Mouse (Mus musculus) embryonic facial prominence, embryonic 13.5 days (tissue): ENCODE data around the gene Nat9. TPM values are rescaled to one million over a fixed set of nuclear protein-coding genes. Genes with fewer than 3 reads are reported as not detected.
A peak's percentile ranks its signal among the peaks of the same experiment; 100 is the strongest.

Experiments
- ATAC-seq: fragments of 200-750 bp; cut with Nextera tagmentation; 2 replicates; pipeline ENCODE4 v1.8.0; 2017; ENCODE audit warnings: low read depth; ENCODE audit not compliant: insufficient number of reproducible peaks, insufficient read depth, low FRiP score, low TSS enrichment
- H3K27ac ChIP-seq: fragments of 300-500 bp; sonication (generic); 2 replicates; pipeline ENCODE4 v1.5.1; 2015; ENCODE audit warnings: moderate library complexity, mild to moderate bottlenecking, inconsistent platforms
- H3K27me3 ChIP-seq: fragments of 300-500 bp; sonication (generic); 2 replicates; pipeline ENCODE4 v1.6.1; 2015; ENCODE audit warnings: mild to moderate bottlenecking, inconsistent platforms
- H3K36me3 ChIP-seq: fragments of 300-500 bp; sonication (generic); 2 replicates; pipeline ENCODE4 v1.6.1; 2015; ENCODE audit warnings: mild to moderate bottlenecking, inconsistent platforms
- H3K4me1 ChIP-seq: fragments of 300-500 bp; sonication (generic); 2 replicates; pipeline ENCODE4 v1.6.1; 2015; ENCODE audit warnings: inconsistent platforms
- H3K4me2 ChIP-seq: fragments of 300-500 bp; sonication (generic); 2 replicates; pipeline ENCODE4 v1.6.1; 2015; ENCODE audit warnings: moderate library complexity, mild to moderate bottlenecking, inconsistent platforms
- H3K4me3 ChIP-seq: fragments of 300-500 bp; sonication (generic); 2 replicates; pipeline ENCODE4 v1.5.1; 2015; ENCODE audit warnings: mild to moderate bottlenecking, inconsistent platforms
- H3K9ac ChIP-seq: fragments of 300-500 bp; sonication (generic); 2 replicates; pipeline ENCODE4 v1.6.1; 2015; ENCODE audit warnings: mild to moderate bottlenecking, inconsistent platforms
- H3K9me3 ChIP-seq: fragments of 300-500 bp; sonication (generic); 2 replicates; pipeline ENCODE4 v1.6.1; 2016; ENCODE audit warnings: inconsistent platforms
- WGBS: fragments of 180-500 bp; shearing (Covaris S2); methylation state at CpG from one replicate; pipeline ENCODE4 v1.1.7; 2015; ENCODE audit warnings: mixed read lengths; 5-methylcytosine and 5-hydroxymethylcytosine counted together
- polyA plus RNA-seq: library from polyadenylated mRNA; unstranded; fragments of >200 nt; fragmentation: Nextera tagmentation; extraction: Ambion mirVana; gene quantifications from 2 replicates; pipeline ENCODE4 v1.2.1, GENCODE M21; 2015

Nat9 gene
- polyA plus RNA-seq, 1 experiment from 2014 or later, result 23.9 TPM

GRCm38 (mm10) chr11:115226811-115227491 is 39.3 kb upstream of the Nat9 start:
- H3K27ac ChIP-seq, result no peak overlapping the region
- H3K4me3 ChIP-seq, result no peak overlapping the region
- peaks cover 37% of the 10 kb centered on the region for H3K4me1 ChIP-seq
- H3K4me2 ChIP-seq, result no peak overlapping the region
- ATAC-seq, result no peak
- 0 out of 2 replicates have a peak overlapping the region, but pooled peaks have one; percentile 36 for H3K9ac ChIP-seq
- H3K9me3 ChIP-seq, result no peaks in the 10 kb centered on the region
- WGBS, result 40% methylated on average over 14 of the region's 14 CpGs
- H3K36me3 ChIP-seq, result no peaks in the 10 kb centered on the region; the same call in 1 of the 2 replicates
- H3K27me3 ChIP-seq, result peaks cover 6% of the 10 kb centered on the region; the same call in 1 of the 2 replicates

DNA sequence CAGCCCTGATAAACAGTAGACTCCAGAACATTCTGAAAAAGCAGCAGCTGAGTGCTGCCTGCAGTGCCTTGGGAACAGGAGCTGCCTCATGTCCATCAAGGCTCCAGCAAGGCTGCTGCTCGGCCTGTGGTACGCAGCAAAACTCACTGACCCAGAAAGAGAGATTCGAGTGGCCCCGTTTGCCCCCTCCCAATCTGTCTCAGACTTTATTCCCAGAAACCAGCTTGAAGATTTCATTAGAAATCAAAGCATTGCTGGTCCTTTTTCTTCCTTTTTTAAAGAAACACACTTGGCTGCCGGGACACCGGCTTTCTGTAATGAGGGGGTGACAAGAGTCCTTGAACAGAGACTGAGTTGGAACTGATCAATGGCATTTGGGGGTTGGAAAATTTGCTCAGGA is 37.6 kb upstream of the Nat9 start:
- peaks cover 6% of the 10 kb centered on the region; the same call in 1 of the 2 replicates for H3K27me3 ChIP-seq
- H3K4me1 ChIP-seq, result peaks cover 32% of the 10 kb centered on the region
- H3K9ac ChIP-seq, result no peak overlapping the region
- H3K36me3 ChIP-seq, result no peaks in the 10 kb centered on the region; the same call in 1 of the 2 replicates
- WGBS, result 66% methylated on average over 6 of the region's 6 CpGs
- no peak overlapping the region for H3K4me2 ChIP-seq
- H3K4me3 ChIP-seq, result no peak overlapping the region
- no peaks in the 10 kb centered on the region for H3K9me3 ChIP-seq
- H3K27ac ChIP-seq, result no peak overlapping the region
- no peak for ATAC-seq

DNA sequence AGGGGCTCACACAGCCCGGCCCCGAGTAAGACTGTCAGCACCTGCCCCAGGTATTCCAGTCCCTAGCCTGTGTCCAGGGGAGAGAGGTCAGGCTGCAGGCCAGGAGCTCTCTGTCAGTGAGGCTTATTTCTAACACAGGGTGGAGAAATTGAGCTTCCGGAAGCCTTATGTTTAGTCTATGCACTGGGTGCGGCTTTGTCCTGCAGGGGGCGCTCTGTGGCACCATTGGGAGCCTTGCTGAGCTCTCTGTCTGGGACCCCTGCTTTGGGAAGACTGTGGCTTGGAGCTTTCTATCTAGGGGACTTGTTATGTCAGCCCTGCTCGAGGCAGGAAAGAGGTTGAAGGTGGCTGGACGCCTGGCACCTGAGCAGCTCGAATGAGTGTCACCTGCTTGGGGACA is 37.2 kb upstream of the Nat9 start:
- Histone ChIP-seq H3K27me3 (peaks cover 3% of the 10 kb centered on the region; the same call in 1 of the 2 replicates), H3K27ac (no peak overlapping the region), H3K4me2 (no peak overlapping the region), H3K9ac (no peak overlapping the region), H3K4me3 (no peak overlapping the region), H3K36me3 (no peaks in the 10 kb centered on the region; the same call in 1 of the 2 replicates), H3K9me3 (no peaks in the 10 kb centered on the region), H3K4me1 (peaks cover 32% of the 10 kb centered on the region)
- WGBS, result 45% methylated on average over 8 of the region's 8 CpGs
- ATAC-seq, result no peak

GRCm38 (mm10) chr11:115223877-115224276 is 36.2 kb upstream of the Nat9 start:
- peaks cover 33% of the 10 kb centered on the region for H3K4me1 ChIP-seq
- no peak overlapping the region for H3K9ac ChIP-seq
- 64% methylated on average over 6 of the region's 6 CpGs for WGBS
- H3K4me2 ChIP-seq, result no peak overlapping the region
- H3K27me3 ChIP-seq, result no peaks in the 10 kb centered on the region
- H3K4me3 ChIP-seq, result no peak overlapping the region
- no peaks in the 10 kb centered on the region for H3K9me3 ChIP-seq
- no peak overlapping the region for H3K27ac ChIP-seq
- no peak for ATAC-seq
- no peaks in the 10 kb centered on the region; the same call in 1 of the 2 replicates for H3K36me3 ChIP-seq

- H3K9ac ChIP-seq, result no peak overlapping the region
- H3K4me3 ChIP-seq, result no peak overlapping the region
- H3K27ac ChIP-seq, result no peak overlapping the region
- H3K4me2 ChIP-seq, result no peak overlapping the region
- ATAC-seq, result no peak
- H3K36me3 ChIP-seq, result no peaks in the 10 kb centered on the region; the same call in 1 of the 2 replicates
- WGBS, result 75% methylated on average over 11 of the region's 11 CpGs
- H3K4me1 ChIP-seq, result peaks cover 35% of the 10 kb centered on the region
- H3K9me3 ChIP-seq, result no peaks in the 10 kb centered on the region
- no peaks in the 10 kb centered on the region for H3K27me3 ChIP-seq
Measured at GRCm38 (mm10) chr11:115223451-115223850, 35.8 kb upstream of the Nat9 start.

DNA sequence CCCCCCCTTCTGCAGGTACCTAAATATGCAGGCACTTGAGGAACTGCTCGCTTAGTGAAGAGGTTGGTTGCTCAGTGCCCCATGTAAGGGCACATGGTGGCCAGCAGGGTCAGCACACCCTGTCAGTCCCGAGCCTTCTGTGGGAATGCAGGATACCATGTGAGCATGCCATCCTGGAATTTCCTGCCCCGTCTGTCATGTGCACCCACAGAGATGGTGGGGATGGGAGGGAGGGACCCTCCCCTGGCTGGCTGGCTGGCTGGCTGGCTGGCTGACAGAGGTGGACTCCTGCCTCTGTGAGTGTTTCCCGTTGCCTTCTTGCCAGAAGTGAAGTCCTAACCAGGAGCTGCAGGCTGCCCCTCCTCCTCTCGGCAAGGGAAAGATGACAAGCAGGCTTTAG is 34.9 kb upstream of the Nat9 start:
- peaks cover 39% of the 10 kb centered on the region for H3K4me1 ChIP-seq
- no peaks in the 10 kb centered on the region for H3K9me3 ChIP-seq
- no peaks in the 10 kb centered on the region for H3K27me3 ChIP-seq
- ATAC-seq, result no peak
- no peak overlapping the region for H3K27ac ChIP-seq
- H3K9ac ChIP-seq, result no peak overlapping the region
- no peak overlapping the region for H3K4me3 ChIP-seq
- WGBS, result 28% methylated on average over 5 of the region's 5 CpGs
- H3K4me2 ChIP-seq, result no peak overlapping the region
- no peaks in the 10 kb centered on the region; the same call in 1 of the 2 replicates for H3K36me3 ChIP-seq

- no peak overlapping the region for H3K4me2 ChIP-seq
- H3K36me3 ChIP-seq, result no peaks in the 10 kb centered on the region; the same call in 1 of the 2 replicates
- 45% methylated on average over 12 of the region's 12 CpGs for WGBS
- H3K27me3 ChIP-seq, result no peaks in the 10 kb centered on the region
- H3K27ac ChIP-seq, result no peak overlapping the region
- no peak overlapping the region for H3K4me3 ChIP-seq
- H3K9ac ChIP-seq, result no peak overlapping the region
- H3K4me1 ChIP-seq, result peaks cover 42% of the 10 kb centered on the region
- ATAC-seq, result no peak
- H3K9me3 ChIP-seq, result no peaks in the 10 kb centered on the region
Measured at GRCm38 (mm10) chr11:115222077-115222476, 34.4 kb upstream of the Nat9 start.

- H3K27me3 ChIP-seq, result no peaks in the 10 kb centered on the region
- H3K36me3 ChIP-seq, result no peaks in the 10 kb centered on the region
- no peak overlapping the region for H3K4me2 ChIP-seq
- H3K9me3 ChIP-seq, result no peaks in the 10 kb centered on the region
- no peak for ATAC-seq
- 87% methylated on average over 10 of the region's 10 CpGs for WGBS
- H3K4me3 ChIP-seq, result no peak overlapping the region
- no peak overlapping the region for H3K27ac ChIP-seq
- peaks cover 35% of the 10 kb centered on the region for H3K4me1 ChIP-seq
- no peak overlapping the region for H3K9ac ChIP-seq
Measured at GRCm38 (mm10) chr11:115219685-115220084, 32.0 kb upstream of the Nat9 start.

DNA sequence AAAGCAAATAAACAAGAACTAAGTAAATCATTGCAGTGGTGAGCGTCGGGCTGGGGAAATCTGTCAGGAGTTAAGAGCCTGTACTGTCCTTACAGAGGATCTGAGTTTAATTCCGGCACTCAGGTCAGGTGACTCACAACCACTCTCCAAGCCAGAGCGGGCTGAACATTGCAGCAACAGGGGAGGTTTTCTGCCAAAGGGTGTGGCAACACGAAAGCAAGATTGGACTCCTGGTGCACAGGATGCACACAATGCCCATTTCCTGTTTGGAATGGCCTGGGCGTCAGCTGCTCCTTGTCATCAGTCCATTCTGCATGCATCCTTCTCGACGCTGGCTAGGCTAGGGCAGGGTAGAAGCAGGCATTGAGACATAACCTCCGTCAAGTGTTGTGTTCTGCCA is 31.6 kb upstream of the Nat9 start:
- Histone ChIP-seq H3K4me1 (peaks cover 35% of the 10 kb centered on the region), H3K27me3 (no peaks in the 10 kb centered on the region), H3K9ac (no peak overlapping the region), H3K9me3 (no peaks in the 10 kb centered on the region), H3K36me3 (no peaks in the 10 kb centered on the region), H3K4me3 (no peak overlapping the region), H3K27ac (no peak overlapping the region), H3K4me2 (no peak overlapping the region)
- ATAC-seq, result no peak
- WGBS, result 57% methylated on average over 9 of the region's 9 CpGs

DNA sequence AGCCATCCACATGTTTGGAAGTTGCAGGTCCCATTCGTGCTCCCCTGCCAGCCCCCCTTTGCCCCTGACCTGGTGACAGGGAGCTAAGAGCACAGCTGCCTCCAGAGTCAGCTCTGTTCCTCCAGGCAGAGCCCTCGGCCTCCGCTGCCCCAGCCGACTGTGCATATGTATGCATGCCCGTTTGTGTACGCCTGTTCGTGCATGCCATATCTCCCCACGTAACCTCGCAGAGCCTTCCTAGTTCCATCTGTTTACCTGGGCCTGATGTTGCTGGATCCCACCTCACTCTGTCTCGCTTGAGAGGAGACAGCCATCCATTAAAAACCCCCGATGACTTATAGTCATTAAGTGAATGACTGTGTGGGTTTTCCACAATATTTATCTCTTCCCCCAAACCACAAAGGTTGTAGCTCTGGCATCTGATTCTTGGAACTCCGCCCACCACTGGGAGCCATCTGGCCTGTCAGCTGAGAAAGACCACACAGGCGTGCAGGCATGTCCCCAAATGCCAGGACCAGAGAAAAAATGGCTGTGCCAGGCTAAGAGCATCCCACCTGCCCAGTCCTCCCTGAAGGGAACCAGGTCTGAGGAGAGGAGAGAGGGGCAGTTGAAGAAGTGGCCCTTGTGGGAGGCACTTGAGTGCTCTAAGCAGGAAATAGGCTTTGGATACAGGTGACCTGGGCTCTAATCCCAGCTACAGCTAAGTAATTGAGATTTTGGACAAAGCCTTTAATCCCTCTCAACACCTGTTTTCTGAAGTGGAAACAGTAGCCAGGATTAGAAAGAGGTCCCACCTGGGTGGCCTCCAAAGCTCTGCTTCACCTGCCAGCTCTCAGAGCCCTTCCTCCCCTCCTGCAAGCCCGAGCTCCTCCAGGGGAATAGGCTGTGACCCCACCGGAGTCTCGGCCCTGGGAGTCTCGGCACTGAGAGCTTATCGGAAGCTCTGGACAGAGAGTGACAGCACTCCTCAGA is 30.1 kb upstream of the Nat9 start:
- Histone ChIP-seq H3K27me3 (no peaks in the 10 kb centered on the region), H3K27ac (no peak overlapping the region), H3K4me1 (peaks cover 25% of the 10 kb centered on the region), H3K4me2 (no peak overlapping the region), H3K9ac (peak overlapping the region; percentile 46; the same call in 1 of the 2 replicates), H3K4me3 (no peak overlapping the region), H3K36me3 (no peaks in the 10 kb centered on the region), H3K9me3 (no peaks in the 10 kb centered on the region)
- WGBS, result 55% methylated on average over 18 of the region's 18 CpGs
- ATAC-seq, result no peak

DNA sequence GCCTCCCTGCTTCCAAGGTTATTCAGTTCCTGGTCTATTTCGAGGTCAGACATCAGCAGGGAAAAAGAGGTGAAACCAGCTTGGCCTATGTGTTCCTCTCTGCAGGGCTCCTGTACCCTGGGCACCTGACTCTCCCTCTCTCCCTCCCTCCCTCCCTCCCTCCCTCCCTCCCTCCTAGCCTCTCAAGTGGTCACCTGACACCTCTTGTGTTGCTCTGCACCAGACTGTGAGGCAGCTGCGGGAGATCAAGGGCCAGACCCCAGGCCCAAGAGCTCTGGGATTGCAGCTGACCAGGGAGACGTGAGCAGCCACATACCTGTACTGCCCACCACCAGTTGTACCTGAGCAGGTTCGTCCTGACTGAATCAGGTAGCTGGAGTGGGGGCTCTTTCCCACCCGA is 27.5 kb upstream of the Nat9 start:
- H3K9ac ChIP-seq, result no peak overlapping the region
- ATAC-seq, result no peak
- no peaks in the 10 kb centered on the region for H3K9me3 ChIP-seq
- H3K27me3 ChIP-seq, result no peaks in the 10 kb centered on the region
- H3K4me1 ChIP-seq, result peaks cover 16% of the 10 kb centered on the region
- 37% methylated on average over 5 of the region's 5 CpGs for WGBS
- no peak overlapping the region for H3K4me2 ChIP-seq
- no peaks in the 10 kb centered on the region for H3K36me3 ChIP-seq
- no peak overlapping the region for H3K27ac ChIP-seq
- H3K4me3 ChIP-seq, result no peak overlapping the region
